Mouse (Mus musculus) heart, embryonic 14.5 days (tissue): ENCODE measurements around the gene Prkch. TPM values are rescaled to one million over a fixed set of nuclear protein-coding genes. Genes with fewer than 3 reads are reported as not detected.
"Not testable (repeated sequence)": the region's sequence is repeated elsewhere in the genome, so short reads cannot be mapped to it uniquely, and the experiment has no call there.

Experiments used
- ATAC-seq: fragments of 200-750 bp; cut with Nextera tagmentation; 2 replicates; pipeline ENCODE4 v1.8.0; 2017; ENCODE audit warnings: low read depth, moderate TSS enrichment; ENCODE audit not compliant: insufficient number of reproducible peaks, insufficient read depth, low FRiP score
- H3K27ac ChIP-seq, 2 experiments: fragments of 200-500 bp in 1 of 2; fragments of 300-500 bp in 1 of 2; sonication (generic) in 1 of 2; replicated peaks in 1 of 2; 2 replicates each; pipeline ENCODE4 v1.5.1; 2012 to 2014; ENCODE audit warnings: low read depth in 2 of 2, low read length in 2 of 2, control low read depth in 1 of 2, mild to moderate bottlenecking in 1 of 2, mixed read lengths in 1 of 2; ENCODE audit not compliant: control insufficient read depth in 1 of 2, insufficient read depth in 1 of 2
- H3K27me3 ChIP-seq: fragments of 300-500 bp; sonication (generic); 2 replicates; pipeline ENCODE4 v1.6.1; 2014; ENCODE audit warnings: mild to moderate bottlenecking, low read length, control low read depth; ENCODE audit not compliant: control insufficient read depth, insufficient read depth
- H3K36me3 ChIP-seq: fragments of 300-500 bp; sonication (generic); 2 replicates; pipeline ENCODE4 v1.6.1; 2014; ENCODE audit warnings: mild to moderate bottlenecking, control low read depth, low read length, mixed read lengths; ENCODE audit not compliant: control insufficient read depth, insufficient read depth
- H3K4me1 ChIP-seq, 2 experiments: fragments of 200-500 bp in 1 of 2; fragments of 300-500 bp in 1 of 2; sonication (generic) in 1 of 2; 2 replicates each; pipeline ENCODE4 v1.6.1; 2012 to 2014; ENCODE audit warnings: low read length in 2 of 2, control low read depth in 1 of 2, mixed read lengths in 1 of 2; ENCODE audit not compliant: control insufficient read depth in 2 of 2, insufficient read depth in 2 of 2
- H3K4me2 ChIP-seq: fragments of 300-500 bp; sonication (generic); 2 replicates; pipeline ENCODE4 v1.6.1; 2014; ENCODE audit warnings: mild to moderate bottlenecking, low read length
- H3K4me3 ChIP-seq, 2 experiments: fragments of 200-500 bp in 1 of 2; fragments of 300-500 bp in 1 of 2; sonication (generic) in 1 of 2; 2 replicates each; pipeline ENCODE4 v1.5.1; 2012 to 2014; ENCODE audit warnings: low read length in 2 of 2, mild to moderate bottlenecking in 2 of 2, control low read depth in 1 of 2, low read depth in 1 of 2, moderate library complexity in 1 of 2; ENCODE audit not compliant: control insufficient read depth in 1 of 2, insufficient read depth in 1 of 2
- H3K9ac ChIP-seq: fragments of 300-500 bp; sonication (generic); 2 replicates; pipeline ENCODE4 v1.6.1; 2014; ENCODE audit warnings: mild to moderate bottlenecking, low read length
- H3K9me3 ChIP-seq: fragments of 300-500 bp; sonication (generic); 2 replicates; pipeline ENCODE4 v1.6.1; 2016; ENCODE audit warnings: low read length, control low read depth; ENCODE audit not compliant: control insufficient read depth
- WGBS: fragments of 180-500 bp; shearing (Covaris S2); extraction: QIAGEN DNeasy Blood & Tissue Kit; methylation state at CpG from one replicate; pipeline ENCODE4 v1.1.7; 2014; 5-methylcytosine and 5-hydroxymethylcytosine counted together
- polyA plus RNA-seq: library from polyadenylated mRNA; unstranded; fragments of >200 nt; fragmentation: Nextera tagmentation; extraction: Ambion mirVana; gene quantifications from 2 replicates; pipeline ENCODE4 v1.2.1, GENCODE M21; 2014

Gene Prkch
- polyA plus RNA-seq, 1 experiment from 2014 or later = 16.5 TPM

DNA sequence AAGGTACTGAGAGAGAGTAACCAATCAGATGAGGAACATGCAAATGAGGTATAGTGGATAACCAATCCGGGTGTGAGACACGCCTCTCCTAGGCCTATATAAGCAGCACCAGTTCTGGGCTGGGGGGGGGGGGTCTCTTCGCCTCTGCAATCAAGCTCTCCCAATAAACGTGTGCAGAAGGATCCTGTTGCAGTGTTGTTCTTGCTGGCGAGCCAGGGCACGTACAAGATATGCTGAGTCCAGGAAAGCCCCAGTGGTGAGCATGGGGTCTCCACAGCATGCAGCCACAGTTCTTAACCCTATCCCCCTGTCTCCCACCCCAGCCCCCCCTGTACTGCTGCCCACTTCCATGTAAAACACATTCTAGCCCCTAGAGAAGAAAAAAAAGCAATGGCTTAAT is 21.5 kb upstream of the Prkch start:
- not testable (repeated sequence) for H3K4me2 ChIP-seq, H3K4me3 ChIP-seq, H3K27ac ChIP-seq, ATAC-seq, H3K9me3 ChIP-seq, H3K9ac ChIP-seq, H3K4me1 ChIP-seq, H3K36me3 ChIP-seq, H3K27me3 ChIP-seq
- 70% methylated on average over 5 of the region's 6 CpGs for WGBS

GRCm38 (mm10) chr12:73564176-73564575 is 20.4 kb upstream of the Prkch start:
- Histone ChIP-seq H3K4me2 (no peak overlapping the region), H3K27ac (no peak overlapping the region), H3K27me3 (no peaks in the 10 kb centered on the region), H3K4me1 (peaks cover 0 to 4% of the 10 kb centered on the region in 2 experiments; a peak in 1 of 4 replicates), H3K36me3 (no peaks in the 10 kb centered on the region), H3K9ac (no peak overlapping the region), H3K9me3 (no peaks in the 10 kb centered on the region), H3K4me3 (no peak overlapping the region)
- no peak for ATAC-seq
- WGBS = 15% methylated on average over 10 of the region's 10 CpGs

GRCm38 (mm10) chr12:73564795-73565619 is 19.6 kb upstream of the Prkch start:
- H3K4me2 ChIP-seq = peak overlapping the region; percentile 93
- no peaks in the 10 kb centered on the region for H3K36me3 ChIP-seq
- H3K4me3 ChIP-seq = peak overlapping the region; percentile 40 to 42
- no peaks in the 10 kb centered on the region for H3K27me3 ChIP-seq
- H3K9ac ChIP-seq = peak overlapping the region; percentile 67
- no peak for ATAC-seq
- H3K9me3 ChIP-seq = no peaks in the 10 kb centered on the region
- H3K4me1 ChIP-seq = peaks cover 0 to 4% of the 10 kb centered on the region in 2 experiments; a peak in 1 of 4 replicates
- 11% methylated on average over 21 of the region's 21 CpGs for WGBS
- no peak overlapping the region for H3K27ac ChIP-seq

GRCm38 (mm10) chr12:73565620-73565969 is 19.0 kb upstream of the Prkch start:
- no peak for ATAC-seq
- peak overlapping the region; percentile 67 for H3K9ac ChIP-seq
- peak overlapping the region; percentile 40 to 42 for H3K4me3 ChIP-seq
- H3K4me1 ChIP-seq = peaks cover 0 to 4% of the 10 kb centered on the region in 2 experiments; a peak in 1 of 4 replicates
- no peaks in the 10 kb centered on the region for H3K27me3 ChIP-seq
- H3K4me2 ChIP-seq = peak overlapping the region; percentile 93
- H3K9me3 ChIP-seq = no peaks in the 10 kb centered on the region
- H3K27ac ChIP-seq = no peak overlapping the region
- WGBS = 41% methylated on average over 11 of the region's 11 CpGs
- H3K36me3 ChIP-seq = no peaks in the 10 kb centered on the region

DNA sequence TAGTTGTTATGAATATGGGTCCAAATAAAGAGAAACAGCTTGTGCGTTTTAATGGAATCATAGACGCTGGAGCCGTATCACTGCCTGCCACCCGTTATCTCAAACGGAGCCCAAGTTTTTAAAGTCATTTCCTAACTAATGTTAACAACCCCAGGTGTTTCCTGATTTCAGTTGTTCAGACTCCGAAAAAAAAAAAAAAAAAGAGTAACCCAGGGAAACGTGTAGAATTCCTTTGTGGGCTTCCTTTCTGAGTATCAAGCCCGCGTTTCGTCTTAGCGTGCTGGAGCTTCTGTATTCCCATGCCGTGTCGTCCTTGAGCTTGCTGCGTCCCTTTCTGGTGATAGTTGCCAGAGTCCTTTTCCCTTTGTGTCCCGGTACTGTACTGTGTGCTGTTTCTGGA is 10.0 kb upstream of the Prkch start:
- Histone ChIP-seq H3K27me3 (no peaks in the 10 kb centered on the region), H3K4me3 (peak overlapping the region in 1 of 2 experiments; percentile 14; a peak in 1 of 4 replicates), H3K36me3 (no peaks in the 10 kb centered on the region), H3K9me3 (no peaks in the 10 kb centered on the region), H3K4me1 (peaks cover 5% of the 10 kb centered on the region in 2 experiments), H3K27ac (peak overlapping the region; percentile 24 to 53), H3K9ac (0 out of 2 replicates have a peak overlapping the region, but pooled peaks have one; percentile 44), H3K4me2 (peak overlapping the region; percentile 58)
- ATAC-seq = 0 out of 2 replicates have a peak, but pooled peaks have one; percentile 26
- 37% methylated on average over 15 of the region's 15 CpGs for WGBS

GRCm38 (mm10) chr12:73578141-73578540 is 6.5 kb upstream of the Prkch start:
- 56% methylated on average over 6 of the region's 6 CpGs for WGBS
- no peak overlapping the region for H3K4me2 ChIP-seq
- H3K36me3 ChIP-seq = no peaks in the 10 kb centered on the region
- no peak for ATAC-seq
- no peak overlapping the region for H3K4me3 ChIP-seq
- H3K27ac ChIP-seq = no peak overlapping the region
- no peaks in the 10 kb centered on the region for H3K9me3 ChIP-seq
- no peaks in the 10 kb centered on the region for H3K27me3 ChIP-seq
- H3K9ac ChIP-seq = no peak overlapping the region
- peaks cover 5% of the 10 kb centered on the region in 2 experiments for H3K4me1 ChIP-seq

DNA sequence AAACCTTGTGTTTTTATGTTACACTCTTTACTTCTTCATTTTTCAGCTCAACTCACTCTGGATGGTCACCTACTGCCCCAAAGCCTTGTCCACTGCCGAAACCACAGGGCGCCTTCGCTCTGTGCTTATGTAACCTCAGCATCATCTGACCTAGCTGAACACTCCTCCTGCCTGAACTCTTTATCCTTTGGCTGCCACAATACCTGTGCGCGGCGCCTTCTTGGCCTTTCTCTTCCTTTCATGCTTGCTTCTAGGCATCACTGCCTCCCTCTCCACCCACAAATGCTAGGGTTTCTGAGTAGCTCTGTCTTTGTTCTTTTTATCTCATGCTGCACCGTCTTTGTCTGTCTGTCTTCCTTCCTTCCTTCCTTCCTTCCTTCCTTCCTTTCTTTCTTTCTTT is 3.8 kb upstream of the Prkch start:
- WGBS = 75% methylated on average over 7 of the region's 7 CpGs
- no peaks in the 10 kb centered on the region for H3K9me3 ChIP-seq
- no peaks in the 10 kb centered on the region for H3K36me3 ChIP-seq
- H3K9ac ChIP-seq = no peak overlapping the region
- no peak overlapping the region for H3K4me3 ChIP-seq
- no peak overlapping the region for H3K4me2 ChIP-seq
- no peaks in the 10 kb centered on the region for H3K27me3 ChIP-seq
- no peak for ATAC-seq
- H3K27ac ChIP-seq = no peak overlapping the region
- 0 out of 4 replicates have a peak, but pooled peaks cover 0 to 4% of the 10 kb centered on the region in 2 experiments for H3K4me1 ChIP-seq
